ENCODE assay signal across 24 mouse cellular contexts in genomic region chrX:52072410-52072809, GRCm38 (mm10).
"Had no signal": no experiment of that assay in that cellular context is flagged by ENCODE, and none has a peak within 500 bp of the region (broad histone marks: within the 10 kb centered on the region; RNA-seq: fewer than 3 reads in every experiment).

No protein-coding gene starts in this region.

- H3K27me3 ChIP-seq: heart, embryonic 13.5 days; heart, embryonic 15.5 days; hindbrain, embryonic 13.5 days; hindbrain, embryonic 15.5 days; limb, embryonic 13.5 days; limb, embryonic 15.5 days; liver, embryonic 13.5 days; liver, embryonic 15.5 days had no signal

- H3K4me2 ChIP-seq: heart, embryonic 11.5 days; heart, embryonic 13.5 days; heart, embryonic 15.5 days; hindbrain, embryonic 13.5 days; hindbrain, embryonic 15.5 days; kidney, embryonic 15.5 days; limb, embryonic 13.5 days; limb, embryonic 15.5 days; liver, embryonic 13.5 days; liver, embryonic 15.5 days had no signal

- H3K36me3 ChIP-seq: heart, embryonic 13.5 days; heart, embryonic 15.5 days; hindbrain, embryonic 13.5 days; hindbrain, embryonic 15.5 days; kidney, embryonic 15.5 days; limb, embryonic 15.5 days; liver, embryonic 13.5 days; liver, embryonic 15.5 days had no signal

- H3K9me3 ChIP-seq: heart, embryonic 13.5 days; heart, embryonic 15.5 days; hindbrain, embryonic 13.5 days; hindbrain, embryonic 15.5 days; kidney, embryonic 15.5 days; limb, embryonic 13.5 days; limb, embryonic 15.5 days; liver, embryonic 13.5 days; liver, embryonic 15.5 days had no signal

- H3K9ac ChIP-seq: forebrain, postnatal 0 days; heart, embryonic 13.5 days; heart, embryonic 15.5 days; hindbrain, embryonic 13.5 days; hindbrain, embryonic 15.5 days; kidney, embryonic 15.5 days; limb, embryonic 13.5 days; limb, embryonic 15.5 days; liver, embryonic 13.5 days; liver, embryonic 15.5 days had no signal

- H3K4me3 ChIP-seq: heart, adult 2 months; heart, embryonic 13.5 days; heart, embryonic 15.5 days; hindbrain, embryonic 13.5 days; hindbrain, embryonic 15.5 days; kidney, embryonic 15.5 days; limb, embryonic 13.5 days; limb, embryonic 15.5 days; liver, embryonic 13.5 days; liver, embryonic 15.5 days had no signal

- DNase-seq: forebrain, postnatal 0 days; gastrocnemius, postnatal 14 days; gastrocnemius, postnatal 36 days; heart, adult 11 months; heart, adult 2 months; heart, postnatal 14 days; heart, postnatal 36 days; kidney, adult 11 months; layer of hippocampus, adult 9-11 months; layer of hippocampus, postnatal 36 days; left cerebral cortex, postnatal 4 days; liver, embryonic 13.5 days had no signal

- ATAC-seq: forebrain, postnatal 0 days; hindbrain, postnatal 0 days; intestine, embryonic 16.5 days had no signal

- H3K4me1 ChIP-seq: heart, embryonic 15.5 days; hindbrain, embryonic 13.5 days; hindbrain, embryonic 15.5 days; kidney, embryonic 15.5 days; limb, embryonic 15.5 days; liver, embryonic 13.5 days; liver, embryonic 15.5 days had no signal

- H3K27ac ChIP-seq: heart, adult 2 months; heart, embryonic 13.5 days; heart, embryonic 15.5 days; hindbrain, embryonic 13.5 days; hindbrain, embryonic 15.5 days; hindbrain, postnatal 0 days; kidney, embryonic 15.5 days; kidney, postnatal 0 days; limb, embryonic 13.5 days; limb, embryonic 15.5 days; liver, embryonic 13.5 days; liver, embryonic 15.5 days had no signal
